Mouse (Mus musculus) mature B cell (primary cell): ENCODE results near the gene Rnf207.

Experiments used
- in situ Hi-C: fragments of 300-500 bp; cut with MboI; formaldehyde crosslinking; loops from 2 replicates; pipeline ENCODE4 v1.14.3; 2019

Gene Rnf207

GRCm38 (mm10) chr4:152272449-152273049 is 46.2 kb downstream of the Rnf207 start:
- in situ Hi-C loops, result no loop called here

GRCm38 (mm10) chr4:152272006-152272405 is 46.8 kb downstream of the Rnf207 start:
- in situ Hi-C loops, result no loop called here

- in situ Hi-C loops, result no loop called here
These were observed 47.5 kb downstream of the Rnf207 start for GRCm38 (mm10) chr4:152271334-152271733.

GRCm38 (mm10) chr4:152270599-152270998 is 48.2 kb downstream of the Rnf207 start:
- in situ Hi-C loops, result no loop called here

GRCm38 (mm10) chr4:152269967-152270366 is 48.8 kb downstream of the Rnf207 start:
- in situ Hi-C loops, result no loop called here

- in situ Hi-C loops, result no loop called here
These were observed 50.9 kb downstream of the Rnf207 start for GRCm38 (mm10) chr4:152267748-152268369.

- in situ Hi-C loops, result no loop called here
These were observed 52.4 kb downstream of the Rnf207 start for GRCm38 (mm10) chr4:152266236-152266895.

- in situ Hi-C loops, result no loop called here
These were observed 53.0 kb downstream of the Rnf207 start for GRCm38 (mm10) chr4:152265791-152266190.

GRCm38 (mm10) chr4:152264867-152265568 is 53.8 kb downstream of the Rnf207 start:
- in situ Hi-C loops, result no loop called here

GRCm38 (mm10) chr4:152264177-152264530 is 54.6 kb downstream of the Rnf207 start:
- in situ Hi-C loops, result no loop called here

- in situ Hi-C loops, result no loop called here
These were observed 55.1 kb downstream of the Rnf207 start for GRCm38 (mm10) chr4:152263512-152264176.

GRCm38 (mm10) chr4:152263089-152263488 is 55.7 kb downstream of the Rnf207 start:
- in situ Hi-C loops, result no loop called here

- in situ Hi-C loops, result no loop called here
These were observed 56.6 kb downstream of the Rnf207 start for GRCm38 (mm10) chr4:152262187-152262586.

GRCm38 (mm10) chr4:152260451-152260850 is 58.3 kb downstream of the Rnf207 start:
- in situ Hi-C loops, result no loop called here

GRCm38 (mm10) chr4:152257070-152257469 is 61.7 kb downstream of the Rnf207 start:
- in situ Hi-C loops, result no loop called here
